Mouse (Mus musculus): ENCODE measurements at regions not wholly inside any gene's neighbourhood (a gene's known extent, or its start where the extent isn't known, plus 50 kb on each side); places are given as distances from the start of the nearest gene placed in this dataset.
A peak's percentile ranks its signal among the peaks of the same experiment; 100 is the strongest.
"Not testable (repeated sequence)": the region's sequence is repeated elsewhere in the genome, so short reads cannot be mapped to it uniquely, and the experiment has no call there.

GRCm38 (mm10) chr2:149283274-149283673 is 121.6 kb upstream of the Cst10 start:
- DNase-seq (ENCODE audit: low spot score in 2 of 2): no peak

DNA sequence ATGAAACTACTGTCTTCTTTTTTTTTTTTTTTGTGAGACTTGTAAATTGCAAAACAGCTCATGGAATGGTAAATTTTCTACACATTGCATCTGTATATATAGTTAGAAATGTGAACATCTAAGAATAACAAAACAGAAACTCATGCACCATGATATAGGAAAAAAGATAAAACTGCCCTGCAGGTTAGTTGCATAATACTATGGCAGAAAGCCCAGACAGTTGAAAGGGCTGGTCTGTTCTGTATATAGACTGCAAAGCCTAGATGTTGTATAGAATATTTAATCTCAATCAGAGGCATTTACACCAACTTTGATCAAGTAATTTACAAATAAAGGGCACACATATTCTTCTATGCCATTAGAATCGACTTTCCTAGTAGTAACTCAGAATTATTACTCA is 120.7 kb upstream of the Cst10 start:
- no peak for DNase-seq (ENCODE audit: low spot score in 2 of 2)

- not testable (repeated sequence) for DNase-seq (ENCODE audit: low spot score in 2 of 2)
Measured at GRCm38 (mm10) chr2:149296936-149297335, 107.9 kb upstream of the Cst10 start.

DNA sequence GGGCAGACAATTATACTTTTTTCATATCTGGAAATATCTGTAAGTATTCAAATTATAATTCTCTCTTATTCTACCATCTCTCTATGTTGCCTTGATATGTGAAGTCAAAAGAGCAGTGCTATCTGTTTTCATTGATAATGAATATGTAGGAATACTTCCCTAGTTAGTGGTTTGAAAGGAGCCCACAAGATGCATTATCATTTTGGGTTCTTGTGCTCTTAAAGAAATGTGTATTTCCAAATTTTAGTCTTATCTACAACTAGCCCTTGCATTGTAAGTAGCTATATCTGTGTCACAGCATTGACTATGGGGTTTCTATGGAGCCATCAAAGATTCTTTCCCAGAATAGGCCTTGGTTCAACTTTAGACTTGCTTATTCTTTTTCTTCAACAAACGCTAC is 99.3 kb upstream of the Cst10 start:
- DNase-seq (ENCODE audit: low spot score in 2 of 2): no peak

DNA sequence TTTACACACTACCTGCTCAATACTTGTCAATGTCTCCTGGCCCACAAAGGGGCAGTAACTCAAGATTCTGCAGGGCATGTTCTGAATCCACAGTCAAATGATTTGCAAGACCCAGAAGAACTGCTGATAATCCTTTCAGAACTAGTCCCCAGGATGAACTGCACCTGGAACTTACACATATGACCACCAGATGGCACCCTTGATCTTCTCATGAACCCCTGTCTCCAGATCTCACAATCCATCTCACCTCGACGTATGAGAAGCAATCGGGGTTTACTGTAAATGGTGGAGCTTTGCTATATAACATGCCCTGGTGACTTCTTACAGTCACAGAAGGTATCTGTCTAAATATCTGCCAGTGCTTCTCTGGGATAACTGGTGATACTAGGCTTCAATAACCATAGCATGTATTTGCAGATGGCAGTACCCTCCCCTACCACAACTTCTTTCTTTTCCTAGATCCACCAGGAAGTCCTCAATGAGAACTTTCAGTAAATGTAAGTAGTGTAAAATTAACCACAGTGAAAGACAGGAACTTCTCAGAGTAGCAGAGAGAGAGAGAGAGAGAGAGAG is 54.5 kb upstream of the Cst10 start:
- DNase-seq (ENCODE audit: low spot score in 2 of 2): peak; percentile 4 to 22

Data from frontal cortex, postnatal 25 days (tissue).